Mouse (Mus musculus): ENCODE measurements around the gene Syngr2. TPM values are rescaled to one million over a fixed set of nuclear protein-coding genes. Genes with fewer than 3 reads are reported as not detected.
"Not testable (repeated sequence)": the region's sequence is repeated elsewhere in the genome, so short reads cannot be mapped to it uniquely, and the experiment has no call there.

Gene Syngr2
- total RNA-seq, 2 experiments from 2014 or later = 11.9 to 13.0 TPM

DNA sequence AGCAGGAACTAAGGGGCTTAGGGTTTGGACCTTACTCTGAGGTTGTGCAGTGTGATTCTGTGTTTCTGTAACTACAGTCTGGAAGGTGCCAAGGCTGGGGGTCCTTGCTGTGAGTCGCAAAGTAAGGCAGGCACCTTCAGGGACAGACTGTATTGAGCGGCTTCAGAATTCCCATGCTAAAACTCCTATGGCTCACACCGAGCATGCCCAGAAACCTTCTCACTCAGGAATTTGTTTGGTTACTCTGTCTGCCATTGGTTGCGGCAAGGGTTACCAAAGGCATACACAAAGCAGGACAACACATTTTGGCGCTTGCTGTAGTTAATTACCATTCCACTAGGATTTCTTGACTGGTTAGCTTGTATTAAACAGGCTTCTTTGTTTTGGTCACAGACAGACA is 16.7 kb downstream of the Syngr2 start:
- no peak for DNase-seq (ENCODE audit: low spot score in 2 of 2)
- intact Hi-C loops (cut with DNase I) = no loop called here

DNA sequence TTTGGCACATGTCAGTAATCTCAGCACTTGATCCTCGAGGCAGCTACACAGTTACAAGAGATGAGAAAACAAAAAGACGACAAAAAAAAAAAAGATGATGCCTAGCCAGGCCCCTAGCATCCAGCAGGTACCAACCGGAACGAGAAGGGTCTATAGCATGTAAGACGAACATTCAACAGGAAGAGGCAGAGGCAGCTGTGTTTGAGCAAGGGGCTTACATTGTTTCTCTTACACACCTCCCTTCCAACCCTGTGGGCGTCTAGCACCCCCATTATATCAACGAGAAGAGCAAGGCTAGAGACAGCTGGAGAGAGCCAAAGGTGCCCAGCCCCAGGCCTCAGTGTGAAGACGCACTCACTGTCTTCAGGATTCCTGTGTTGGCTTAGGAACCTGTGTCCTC is 17.4 kb downstream of the Syngr2 start:
- intact Hi-C loops (cut with DNase I) = no loop called here
- DNase-seq (ENCODE audit: low spot score in 2 of 2) = no peak

DNA sequence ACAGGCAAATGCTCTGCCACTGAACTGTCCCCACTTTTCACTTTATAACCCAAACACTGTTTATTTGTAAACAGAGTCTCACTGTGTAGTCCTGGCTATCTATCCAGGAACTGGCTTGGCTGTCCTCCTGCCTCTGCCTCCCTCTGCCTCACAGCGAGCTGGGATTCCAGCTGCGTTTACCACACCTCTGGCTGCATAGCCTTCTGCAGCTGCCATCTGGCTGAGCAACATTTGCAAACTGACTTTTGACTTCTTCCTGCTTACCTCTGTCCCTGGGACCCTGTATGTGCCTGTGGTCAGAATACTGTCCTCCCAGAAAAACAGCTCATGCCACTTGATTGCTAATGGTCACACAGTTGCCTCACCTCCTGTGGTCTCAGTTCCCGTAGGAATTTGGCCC is 17.9 kb downstream of the Syngr2 start:
- DNase-seq (ENCODE audit: low spot score in 2 of 2) = no peak
- intact Hi-C loops (cut with DNase I) = no loop called here

DNA sequence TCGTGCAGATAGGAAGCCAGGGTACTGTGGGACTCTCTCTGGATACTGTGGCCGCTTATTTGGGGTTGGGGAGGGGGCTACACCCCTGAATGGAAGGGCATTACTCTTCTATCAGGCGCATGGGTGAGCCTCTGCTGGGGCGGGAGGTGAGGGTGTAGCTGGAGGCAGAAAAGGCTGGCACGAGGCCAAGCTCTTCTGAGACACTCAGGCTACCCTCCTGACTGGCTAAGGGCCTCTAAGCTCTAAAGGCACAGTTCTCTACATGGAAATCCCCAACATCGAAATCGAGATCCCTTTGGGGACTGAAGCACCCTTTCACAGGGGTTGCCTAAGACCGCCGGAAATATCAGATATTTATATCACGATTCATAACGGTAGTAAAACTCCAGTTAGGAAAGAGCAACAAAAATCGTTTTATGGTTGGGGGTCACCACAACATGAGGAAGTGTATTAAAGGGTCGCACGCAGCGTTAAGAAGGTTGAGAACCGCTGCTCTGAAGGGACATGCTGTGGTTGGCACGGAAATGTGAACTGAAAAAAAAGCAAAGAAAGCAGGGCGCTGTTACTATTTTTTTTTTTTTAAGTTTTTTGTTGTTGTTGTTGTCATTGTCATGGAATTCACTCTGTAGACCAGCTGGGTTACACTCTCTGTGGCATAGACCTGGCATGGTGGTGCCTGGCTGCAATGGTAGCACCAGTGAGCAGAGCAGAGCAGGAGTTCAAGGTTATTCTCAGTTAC is 18.9 kb downstream of the Syngr2 start:
- DNase-seq (ENCODE audit: low spot score in 2 of 2) = no peak
- intact Hi-C loops (cut with DNase I) = no loop called here

GRCm38 (mm10) chr11:117828888-117829604 is 19.6 kb downstream of the Syngr2 start:
- DNase-seq (ENCODE audit: low spot score in 2 of 2) = peak in 1 of 2 experiments; percentile 38
- intact Hi-C loops (cut with DNase I) = no loop called here

DNA sequence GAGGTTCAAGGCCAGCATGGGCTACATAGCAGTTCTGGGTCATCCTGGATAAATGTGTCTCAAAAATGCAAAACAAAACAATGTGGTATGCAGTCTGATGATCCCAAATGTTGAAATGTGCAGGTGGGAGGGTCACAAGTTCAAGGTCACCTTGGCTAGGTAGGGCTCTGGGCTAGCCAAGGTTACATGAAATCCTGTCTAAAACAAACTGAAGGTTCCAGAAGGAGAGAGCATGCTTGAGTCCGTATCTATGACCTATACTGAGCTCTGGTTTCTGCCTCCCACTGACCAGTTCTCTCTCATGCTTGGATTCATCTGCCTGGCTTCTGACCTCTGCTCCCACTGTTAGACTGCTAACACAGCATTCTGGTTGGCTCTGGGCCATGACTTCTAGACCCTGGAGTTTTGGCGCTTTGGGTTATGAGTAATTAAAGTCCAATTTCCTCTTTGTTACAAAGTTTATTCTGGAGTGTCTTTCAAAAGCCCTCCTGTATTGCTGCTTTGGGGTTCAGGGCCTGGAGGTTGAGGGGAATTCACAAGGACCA is 20.3 kb downstream of the Syngr2 start:
- intact Hi-C loops (cut with DNase I) = no loop called here
- no peak for DNase-seq (ENCODE audit: low spot score in 2 of 2)

- no peak for DNase-seq (ENCODE audit: low spot score in 2 of 2)
- intact Hi-C loops (cut with DNase I) = no loop called here
Measured at GRCm38 (mm10) chr11:117830401-117830800, 20.9 kb downstream of the Syngr2 start.

DNA sequence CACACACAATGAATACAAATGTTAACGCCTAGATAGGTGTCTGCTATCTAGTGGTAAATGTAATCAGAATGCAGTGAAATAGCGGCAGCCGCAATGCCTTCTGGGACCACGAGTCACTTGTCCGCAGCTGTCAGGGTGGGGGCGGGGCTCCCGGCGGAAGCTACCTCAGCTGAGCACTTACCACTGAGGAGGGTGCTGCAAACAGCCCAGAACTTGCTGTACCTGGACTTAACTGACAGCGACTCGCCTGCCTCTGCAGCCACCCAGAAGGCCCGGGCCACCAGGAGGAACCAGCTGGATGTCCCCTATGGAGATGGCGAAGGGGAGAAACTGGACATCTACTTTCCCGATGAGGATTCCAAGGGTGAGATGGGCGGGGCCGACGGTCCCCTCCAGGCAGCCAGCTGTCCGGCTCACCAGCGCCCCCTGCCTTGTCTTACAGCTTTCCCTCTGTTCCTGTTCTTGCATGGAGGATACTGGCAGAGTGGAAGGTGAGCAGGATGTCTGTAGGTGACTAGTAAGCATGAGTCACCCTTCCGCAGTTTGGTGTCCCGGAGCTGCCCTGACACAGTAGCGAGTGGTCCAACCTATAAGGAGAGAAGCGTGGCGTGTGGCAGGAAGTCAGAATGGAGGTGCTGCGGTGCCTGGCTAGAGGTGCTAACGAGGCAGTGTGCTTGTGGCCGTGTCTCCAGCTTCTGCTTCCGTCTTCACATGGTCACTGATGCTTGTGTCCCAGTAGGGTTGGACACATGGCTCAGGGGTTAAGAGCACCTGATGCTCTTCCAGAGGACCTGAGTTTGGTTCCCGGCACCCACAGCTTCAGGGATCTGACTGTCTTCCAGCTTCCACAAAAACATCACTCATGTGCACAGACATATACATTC is 22.9 kb downstream of the Syngr2 start:
- DNase-seq (ENCODE audit: low spot score in 2 of 2) = peak; percentile 71 to 79
- intact Hi-C loops (cut with DNase I) = no loop called here

DNA sequence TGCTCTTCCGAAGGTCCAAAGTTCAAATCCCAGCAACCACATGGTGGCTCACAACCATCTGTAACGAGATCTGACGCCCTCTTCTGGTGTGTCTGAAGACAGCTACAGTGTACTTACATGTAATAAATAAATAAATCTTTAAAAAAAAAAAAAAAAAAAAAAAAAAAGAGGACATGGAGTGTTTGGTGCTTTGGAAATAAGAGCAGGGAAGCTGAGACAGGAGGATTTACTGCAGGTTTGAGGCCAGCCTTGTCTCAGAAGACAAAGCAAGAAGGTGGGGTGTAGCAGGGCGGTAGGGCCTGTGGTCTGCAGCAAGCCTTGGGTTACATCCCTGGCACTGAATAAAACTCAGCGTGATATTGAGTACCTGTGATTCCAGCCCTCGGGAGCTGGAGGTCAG is 24.0 kb downstream of the Syngr2 start:
- intact Hi-C loops (cut with DNase I); DNase-seq (ENCODE audit: low spot score in 2 of 2): not testable (repeated sequence)

DNA sequence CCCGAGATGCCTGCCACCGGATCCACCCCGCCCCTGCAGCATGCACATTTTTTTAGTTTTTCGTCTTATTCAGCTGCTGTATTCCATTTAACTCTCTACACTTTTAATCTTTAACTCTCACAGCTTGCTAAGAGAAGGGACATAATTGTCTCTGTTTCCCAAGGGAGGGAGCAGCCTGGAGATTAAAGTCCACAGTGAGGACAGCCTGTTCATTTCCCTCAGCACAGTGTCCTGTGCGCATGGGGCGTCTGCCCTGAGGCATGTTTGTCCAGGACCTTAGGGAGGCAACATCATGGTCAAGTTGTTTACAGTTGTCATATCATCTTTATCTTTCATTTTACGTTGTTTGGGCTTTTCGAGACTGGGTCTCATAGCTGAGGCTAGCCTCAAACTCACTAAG is 24.6 kb downstream of the Syngr2 start:
- DNase-seq (ENCODE audit: low spot score in 2 of 2) = no peak
- intact Hi-C loops (cut with DNase I) = no loop called here

- peak; percentile 51 to 78 for DNase-seq (ENCODE audit: low spot score in 2 of 2)
- intact Hi-C loops (cut with DNase I) = no loop called here
Measured at GRCm38 (mm10) chr11:117836306-117836705, 26.8 kb downstream of the Syngr2 start.

DNA sequence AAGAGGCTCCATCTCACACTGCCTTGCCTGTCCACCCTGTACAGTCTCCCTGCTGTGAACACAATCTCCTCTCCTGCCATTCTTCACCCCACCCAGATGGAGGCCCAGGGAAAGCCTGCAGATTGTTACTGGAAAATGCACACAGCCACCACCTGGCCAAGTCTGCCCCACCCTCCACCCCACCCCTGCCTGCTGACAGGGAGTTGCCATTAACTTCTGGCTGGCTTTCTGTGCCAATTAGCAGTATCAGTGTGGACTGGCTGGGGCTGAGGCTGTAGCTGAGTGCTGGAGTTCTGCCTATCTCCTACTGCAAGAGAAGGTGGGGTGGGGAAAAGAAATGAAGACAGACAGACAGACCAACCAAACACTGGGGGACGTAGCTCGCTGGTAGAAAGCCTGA is 29.1 kb downstream of the Syngr2 start:
- DNase-seq (ENCODE audit: low spot score in 2 of 2) = no peak
- intact Hi-C loops (cut with DNase I) = no loop called here

- intact Hi-C loops (cut with DNase I) = no loop called here
- DNase-seq (ENCODE audit: low spot score in 2 of 2) = no peak
Measured at GRCm38 (mm10) chr11:117839021-117839420, 29.6 kb downstream of the Syngr2 start.

- no peak for DNase-seq (ENCODE audit: low spot score in 2 of 2)
- intact Hi-C loops (cut with DNase I) = no loop called here
Measured at GRCm38 (mm10) chr11:117840910-117841309, 31.4 kb downstream of the Syngr2 start.

GRCm38 (mm10) chr11:117843434-117843833 is 34.0 kb downstream of the Syngr2 start:
- intact Hi-C loops (cut with DNase I) = no loop called here
- DNase-seq (ENCODE audit: low spot score in 2 of 2) = no peak

- no peak for DNase-seq (ENCODE audit: low spot score in 2 of 2)
- intact Hi-C loops (cut with DNase I) = no loop called here
Measured at GRCm38 (mm10) chr11:117844997-117845396, 35.5 kb downstream of the Syngr2 start.

GRCm38 (mm10) chr11:117845651-117846050 is 36.2 kb downstream of the Syngr2 start:
- no peak for DNase-seq (ENCODE audit: low spot score in 2 of 2)
- intact Hi-C loops (cut with DNase I) = no loop called here

DNA sequence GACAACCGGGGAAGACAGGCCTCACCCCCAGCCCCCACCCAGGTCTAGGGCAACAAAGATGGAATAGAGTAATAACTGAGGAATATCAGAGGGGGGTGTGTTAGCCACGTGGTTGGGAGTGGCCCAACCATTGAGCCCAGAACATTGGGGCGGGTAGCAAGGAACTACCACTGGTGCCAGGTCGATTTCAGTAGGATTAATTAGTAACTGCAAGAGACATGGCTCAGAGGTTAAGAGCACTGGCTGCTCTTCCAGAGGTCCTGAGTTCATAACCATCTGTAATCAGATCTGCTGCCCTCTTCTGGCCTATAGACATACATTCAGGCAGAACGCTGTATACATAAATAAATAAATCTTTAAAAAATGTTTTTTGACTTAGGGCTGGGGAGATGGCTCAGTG is 37.2 kb downstream of the Syngr2 start:
- DNase-seq (ENCODE audit: low spot score in 2 of 2) = no peak
- intact Hi-C loops (cut with DNase I) = no loop called here

- intact Hi-C loops (cut with DNase I) = no loop called here
- no peak for DNase-seq (ENCODE audit: low spot score in 2 of 2)
Measured at GRCm38 (mm10) chr11:117847593-117848215, 38.2 kb downstream of the Syngr2 start.

Measured in left cerebral cortex, postnatal 14 days (tissue).